Mouse (Mus musculus): ENCODE results near the gene Isg20l2.

Isg20l2 gene

GRCm38 (mm10) chr3:87974381-87974987 is 44.4 kb downstream of the Isg20l2 start:
- DNase-seq (ENCODE audit: low spot score in 2 of 2): no peak

- no peak for DNase-seq (ENCODE audit: low spot score in 2 of 2)
Observed at GRCm38 (mm10) chr3:87979493-87979892, 49.4 kb downstream of the Isg20l2 start.

GRCm38 (mm10) chr3:87980085-87980484 is 50.0 kb downstream of the Isg20l2 start:
- DNase-seq (ENCODE audit: low spot score in 2 of 2): no peak

- no peak for DNase-seq (ENCODE audit: low spot score in 2 of 2)
Observed at GRCm38 (mm10) chr3:87980728-87981127, 50.6 kb downstream of the Isg20l2 start.

GRCm38 (mm10) chr3:87981214-87981760 is 51.2 kb downstream of the Isg20l2 start:
- DNase-seq (ENCODE audit: low spot score in 2 of 2): no peak

- no peak for DNase-seq (ENCODE audit: low spot score in 2 of 2)
Observed at GRCm38 (mm10) chr3:87981894-87982835, 52.1 kb downstream of the Isg20l2 start.

GRCm38 (mm10) chr3:87982836-87983601 is 52.9 kb downstream of the Isg20l2 start:
- no peak for DNase-seq (ENCODE audit: low spot score in 2 of 2)

- DNase-seq (ENCODE audit: low spot score in 2 of 2): no peak
Observed at GRCm38 (mm10) chr3:87983627-87984026, 53.5 kb downstream of the Isg20l2 start.

- DNase-seq (ENCODE audit: low spot score in 2 of 2): no peak
Observed at GRCm38 (mm10) chr3:87984094-87984493, 54.0 kb downstream of the Isg20l2 start.

- DNase-seq (ENCODE audit: low spot score in 2 of 2): no peak
Observed at GRCm38 (mm10) chr3:87985505-87986320, 55.6 kb downstream of the Isg20l2 start.

GRCm38 (mm10) chr3:87986868-87987267 is 56.8 kb downstream of the Isg20l2 start:
- peak; percentile 76 to 95 for DNase-seq (ENCODE audit: low spot score in 2 of 2)

- DNase-seq (ENCODE audit: low spot score in 2 of 2): no peak
Observed at GRCm38 (mm10) chr3:87987633-87988032, 57.5 kb downstream of the Isg20l2 start.

- DNase-seq (ENCODE audit: low spot score in 2 of 2): no peak
Observed at GRCm38 (mm10) chr3:87988068-87988467, 58.0 kb downstream of the Isg20l2 start.

- DNase-seq (ENCODE audit: low spot score in 2 of 2): no peak
Observed at GRCm38 (mm10) chr3:87989935-87990334, 59.8 kb downstream of the Isg20l2 start.
